Mouse (Mus musculus) small intestine, adult 2 months (tissue): ENCODE data around the gene Piwil4. TPM values are rescaled to one million over a fixed set of nuclear protein-coding genes. Genes with fewer than 3 reads are reported as not detected.

Source experiments
- H3K27ac ChIP-seq: fragments of 200-500 bp; 2 replicates; pipeline ENCODE4 v1.5.1; 2012; ENCODE audit warnings: low read depth, low read length, control low read depth, inconsistent platforms; ENCODE audit not compliant: insufficient read depth
- H3K27me3 ChIP-seq: fragments of 200-500 bp; 2 replicates; pipeline ENCODE4 v1.6.1; 2012; ENCODE audit warnings: mild to moderate bottlenecking, moderate library complexity, low read length, inconsistent platforms; ENCODE audit not compliant: control insufficient read depth, insufficient read depth
- H3K36me3 ChIP-seq: fragments of 200-500 bp; 2 replicates; pipeline ENCODE4 v1.6.1; 2012; ENCODE audit warnings: mild to moderate bottlenecking, low read length, control low read depth, inconsistent platforms; ENCODE audit not compliant: control insufficient read depth, insufficient read depth
- H3K4me1 ChIP-seq: fragments of 200-500 bp; 2 replicates; pipeline ENCODE4 v1.6.1; 2012; ENCODE audit warnings: low read length, inconsistent platforms, mixed read lengths; ENCODE audit not compliant: control insufficient read depth, insufficient read depth, insufficient read length
- H3K4me3 ChIP-seq: fragments of 200-500 bp; 2 replicates; pipeline ENCODE4 v1.5.1; 2012; ENCODE audit warnings: low read depth, mild to moderate bottlenecking, control low read depth, inconsistent platforms, low read length, moderate library complexity
- CTCF ChIP-seq: fragments of 200-500 bp; IDR thresholded peaks from 2 replicates; pipeline ENCODE4 v1.5.1; 2012; ENCODE audit warnings: low read depth, mild to moderate bottlenecking, control low read depth, inconsistent platforms, low read length, moderate library complexity, mixed read lengths; ENCODE audit not compliant: insufficient replicate concordance, insufficient read length; ENCODE audit errors: extremely low read depth
- POLR2A ChIP-seq: fragments of 200-500 bp; IDR thresholded peaks from 2 replicates; pipeline ENCODE4 v1.6.1; 2012; ENCODE audit warnings: low read depth, mild to moderate bottlenecking, control low read depth, inconsistent platforms, low read length, moderate library complexity
- WGBS: fragments of 180-500 bp; shearing (Covaris S2); methylation state at CpG from one replicate; pipeline ENCODE4 v1.1.7; 2018; 5-methylcytosine and 5-hydroxymethylcytosine counted together
- polyA plus RNA-seq: library from polyadenylated mRNA; depleted of rRNA; stranded (reverse); fragments of >200 nt; gene quantifications from 2 replicates; pipeline ENCODE4 v1.2.3, GENCODE M21; 2012

The Piwil4 gene
- polyA plus RNA-seq, 1 experiment, result 0.71 TPM

DNA sequence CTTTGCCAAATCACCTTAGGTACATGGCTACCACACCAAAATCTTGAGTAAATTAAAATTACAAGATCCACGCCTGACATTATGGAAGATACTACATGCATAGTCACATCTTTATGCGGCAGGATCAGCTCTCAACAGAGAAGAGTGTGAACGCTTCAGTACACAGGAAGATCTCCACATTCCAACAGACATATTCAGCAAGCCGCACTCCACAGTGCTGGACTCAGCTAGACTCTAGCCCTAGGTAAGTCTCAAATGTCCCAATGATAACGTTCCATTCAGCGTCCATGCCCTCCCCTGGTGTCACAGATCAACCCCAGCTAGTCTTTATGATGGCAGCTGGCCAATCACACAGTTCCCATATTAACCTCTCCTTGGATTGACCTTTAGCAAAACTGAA is 14.5 kb downstream of the Piwil4 start:
- no peak for TF ChIP-seq POLR2A
- TF ChIP-seq CTCF, result no peak
- no peaks in the 10 kb centered on the region for H3K36me3 ChIP-seq
- H3K27me3 ChIP-seq, result no peaks in the 10 kb centered on the region
- no peak overlapping the region for H3K27ac ChIP-seq
- WGBS, result 87% methylated on average over 6 of the region's 6 CpGs
- H3K4me3 ChIP-seq, result no peak overlapping the region
- peaks cover 6% of the 10 kb centered on the region; the same call in 1 of the 2 replicates for H3K4me1 ChIP-seq

DNA sequence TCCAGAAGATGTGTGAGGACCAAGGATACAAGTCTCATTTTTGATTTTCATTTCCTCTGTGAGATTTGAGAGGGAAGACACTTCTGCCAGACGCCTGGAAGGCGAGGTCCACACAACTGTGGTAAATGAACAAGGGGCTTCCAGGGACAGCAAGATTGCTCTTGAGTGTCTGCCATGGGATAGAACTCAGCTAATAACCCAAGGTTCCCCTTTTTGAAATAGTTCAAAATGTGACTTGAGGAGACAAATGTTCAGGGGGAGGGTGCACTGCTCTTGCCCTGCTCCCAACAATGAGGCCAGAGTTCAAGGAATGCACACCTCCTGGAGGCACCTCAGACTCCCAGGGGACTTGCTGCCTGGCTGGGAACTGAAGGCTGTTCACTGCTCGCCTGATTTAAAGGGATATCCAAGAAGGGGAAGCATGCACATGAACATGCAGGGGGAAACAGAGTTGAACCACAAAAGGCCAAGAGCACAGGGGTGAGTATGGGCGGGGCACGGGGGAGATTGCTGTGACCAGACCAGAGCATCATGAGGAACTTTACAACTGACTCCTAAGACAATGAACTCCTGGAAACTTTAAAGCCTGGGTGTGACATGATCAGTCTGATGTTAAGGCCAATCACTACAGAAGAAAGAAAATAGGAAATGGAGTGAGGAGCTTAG is 15.6 kb downstream of the Piwil4 start:
- Histone ChIP-seq H3K4me1 (peaks cover 6% of the 10 kb centered on the region; the same call in 1 of the 2 replicates), H3K27me3 (no peaks in the 10 kb centered on the region), H3K27ac (peak overlapping the region; percentile 15; the same call in 1 of the 2 replicates), H3K36me3 (no peaks in the 10 kb centered on the region), H3K4me3 (no peak overlapping the region)
- no peak for TF ChIP-seq CTCF
- no peak for TF ChIP-seq POLR2A
- WGBS, result 58% methylated on average over 5 of the region's 5 CpGs

DNA sequence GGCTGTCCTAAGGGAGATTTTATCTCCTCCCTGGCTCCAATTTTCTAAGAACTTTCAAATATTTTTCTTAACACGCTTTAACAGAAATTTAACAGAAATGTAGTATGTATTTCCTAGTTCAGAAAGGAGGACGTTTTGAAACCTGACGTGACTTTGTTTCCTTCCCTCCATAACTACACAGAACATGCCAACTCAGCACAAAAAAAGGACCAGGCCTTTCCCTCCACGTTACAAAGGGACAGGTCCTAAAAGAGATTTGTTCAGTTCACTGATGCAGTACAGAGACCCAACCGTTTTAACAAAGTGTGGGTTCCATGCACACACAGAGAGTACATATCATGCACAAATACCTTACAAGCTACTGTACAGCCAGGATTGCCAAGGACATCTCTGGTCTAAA is 18.9 kb downstream of the Piwil4 start:
- Histone ChIP-seq H3K36me3 (no peaks in the 10 kb centered on the region), H3K4me1 (peaks cover 10% of the 10 kb centered on the region), H3K4me3 (no peak overlapping the region), H3K27ac (no peak overlapping the region), H3K27me3 (no peaks in the 10 kb centered on the region)
- TF ChIP-seq POLR2A, result no peak
- WGBS, result 87% methylated on average over 5 of the region's 5 CpGs

DNA sequence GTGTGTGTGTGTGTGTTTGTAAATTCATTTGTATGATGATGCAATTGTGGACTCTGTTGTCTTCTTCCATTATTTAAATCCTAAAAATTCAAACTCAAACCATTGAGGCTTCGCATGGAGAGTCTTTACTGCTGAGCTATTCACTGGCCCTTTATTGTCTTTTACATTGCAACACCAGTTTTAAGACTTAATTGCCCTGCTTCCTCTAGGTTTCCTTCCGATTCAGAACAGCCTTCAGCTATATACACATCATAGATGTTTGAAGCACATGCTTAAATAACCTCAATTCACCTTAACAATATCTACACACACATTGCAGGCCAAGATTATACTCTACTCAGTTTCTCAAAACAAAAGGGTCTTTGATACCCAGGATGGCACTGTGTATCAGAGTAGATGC is 20.1 kb downstream of the Piwil4 start:
- WGBS, result 56% methylated on average over 2 of the region's 2 CpGs
- H3K27me3 ChIP-seq, result no peaks in the 10 kb centered on the region
- no peaks in the 10 kb centered on the region for H3K36me3 ChIP-seq
- no peak for TF ChIP-seq CTCF
- TF ChIP-seq POLR2A, result no peak
- no peak overlapping the region for H3K4me3 ChIP-seq
- no peak overlapping the region for H3K27ac ChIP-seq
- H3K4me1 ChIP-seq, result peaks cover 9% of the 10 kb centered on the region

DNA sequence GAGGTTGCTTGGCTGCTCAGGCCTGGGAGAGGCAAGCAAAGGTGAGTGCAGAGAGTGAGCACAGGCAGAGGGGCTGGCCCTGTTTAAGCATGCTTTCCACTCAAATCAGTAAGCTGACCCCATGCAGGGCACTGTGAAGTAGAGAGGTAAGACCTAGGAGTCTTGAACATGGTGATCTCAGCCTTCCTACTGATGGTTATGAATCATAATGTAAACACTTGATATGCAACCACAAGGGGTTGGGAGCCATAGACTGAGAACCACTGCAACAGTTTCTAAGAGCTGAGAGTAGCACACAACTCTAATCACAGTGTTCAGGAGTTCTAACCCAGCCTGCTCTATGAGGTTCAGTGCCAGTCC is 22.2 kb downstream of the Piwil4 start:
- Histone ChIP-seq H3K27me3 (no peaks in the 10 kb centered on the region), H3K27ac (peak overlapping the region; percentile 48), H3K4me3 (peak overlapping the region; percentile 47), H3K36me3 (no peaks in the 10 kb centered on the region), H3K4me1 (peaks cover 6% of the 10 kb centered on the region)
- TF ChIP-seq POLR2A, result no peak
- TF ChIP-seq CTCF, result no peak

DNA sequence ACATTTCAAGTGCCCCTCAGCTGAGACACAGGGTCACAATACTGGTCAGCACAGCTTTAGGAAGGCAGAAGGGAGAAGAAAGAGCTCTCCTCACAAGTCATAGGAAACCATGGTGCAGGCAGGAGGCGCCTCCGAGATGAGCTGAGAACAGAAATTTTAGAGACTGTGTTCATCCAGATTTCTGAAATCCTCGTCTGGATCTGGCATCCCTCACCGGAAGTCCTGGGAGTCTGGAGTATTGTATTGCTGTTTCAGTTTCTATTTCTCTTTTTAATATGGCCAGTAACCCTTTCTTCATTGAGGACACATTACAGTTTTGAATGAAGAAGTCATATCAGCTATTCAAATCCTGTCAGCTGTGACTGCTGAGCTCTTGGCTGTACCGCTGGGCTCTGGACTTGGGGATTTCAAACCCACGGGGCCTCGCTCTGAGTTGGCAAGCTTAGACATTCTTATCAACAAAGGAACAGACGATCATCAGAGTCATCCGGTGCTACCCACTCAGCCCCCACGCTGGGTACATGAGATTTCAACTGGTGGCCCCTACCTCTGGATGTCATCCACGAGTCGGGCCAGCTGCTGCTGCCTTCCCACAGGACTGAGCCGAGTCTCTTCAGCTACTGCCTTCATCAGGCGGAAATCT is 22.7 kb downstream of the Piwil4 start:
- peak overlapping the region; percentile 47 for H3K4me3 ChIP-seq
- peak overlapping the region; percentile 48 for H3K27ac ChIP-seq
- no peaks in the 10 kb centered on the region for H3K36me3 ChIP-seq
- no peak for TF ChIP-seq POLR2A
- TF ChIP-seq CTCF, result 0 out of 2 replicates have a peak, but pooled peaks have one; percentile 13
- 19% methylated on average over 14 of the region's 14 CpGs for WGBS
- H3K27me3 ChIP-seq, result no peaks in the 10 kb centered on the region
- H3K4me1 ChIP-seq, result peaks cover 6% of the 10 kb centered on the region

DNA sequence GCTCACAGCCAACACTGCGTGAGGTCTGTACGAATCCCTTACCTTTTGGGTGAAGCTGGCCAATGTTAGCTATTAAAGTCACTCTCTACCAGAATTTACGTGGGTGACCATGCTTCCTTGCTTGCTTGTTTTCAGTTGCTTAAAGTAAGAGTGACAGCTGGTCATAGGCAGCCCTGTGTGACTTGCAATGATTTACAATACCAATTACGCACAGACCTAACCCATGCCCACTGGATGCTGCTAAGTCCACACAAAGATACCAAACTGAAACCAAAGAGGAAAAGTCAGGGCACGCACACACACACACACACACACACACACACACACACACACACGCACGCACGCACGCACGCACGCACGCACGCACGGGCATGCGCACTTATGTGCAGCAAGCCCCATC is 25.3 kb downstream of the Piwil4 start:
- H3K27ac ChIP-seq, result no peak overlapping the region
- TF ChIP-seq CTCF (no peak), POLR2A (no peak)
- no peaks in the 10 kb centered on the region for H3K36me3 ChIP-seq
- H3K4me3 ChIP-seq, result no peak overlapping the region
- WGBS, result 92% methylated on average over 15 of the region's 15 CpGs
- no peaks in the 10 kb centered on the region for H3K27me3 ChIP-seq
- H3K4me1 ChIP-seq, result peaks cover 6% of the 10 kb centered on the region
